Mouse (Mus musculus): ENCODE results near the gene March8. TPM values are rescaled to one million over a fixed set of nuclear protein-coding genes. Genes with fewer than 3 reads are reported as not detected.
"Not testable (repeated sequence)": the region's sequence is repeated elsewhere in the genome, so short reads cannot be mapped to it uniquely, and the experiment has no call there.

Gene March8
- under 1 TPM; 0.13 to 0.40 TPM for polyA plus RNA-seq (2017; shearing (Covaris generic))

DNA sequence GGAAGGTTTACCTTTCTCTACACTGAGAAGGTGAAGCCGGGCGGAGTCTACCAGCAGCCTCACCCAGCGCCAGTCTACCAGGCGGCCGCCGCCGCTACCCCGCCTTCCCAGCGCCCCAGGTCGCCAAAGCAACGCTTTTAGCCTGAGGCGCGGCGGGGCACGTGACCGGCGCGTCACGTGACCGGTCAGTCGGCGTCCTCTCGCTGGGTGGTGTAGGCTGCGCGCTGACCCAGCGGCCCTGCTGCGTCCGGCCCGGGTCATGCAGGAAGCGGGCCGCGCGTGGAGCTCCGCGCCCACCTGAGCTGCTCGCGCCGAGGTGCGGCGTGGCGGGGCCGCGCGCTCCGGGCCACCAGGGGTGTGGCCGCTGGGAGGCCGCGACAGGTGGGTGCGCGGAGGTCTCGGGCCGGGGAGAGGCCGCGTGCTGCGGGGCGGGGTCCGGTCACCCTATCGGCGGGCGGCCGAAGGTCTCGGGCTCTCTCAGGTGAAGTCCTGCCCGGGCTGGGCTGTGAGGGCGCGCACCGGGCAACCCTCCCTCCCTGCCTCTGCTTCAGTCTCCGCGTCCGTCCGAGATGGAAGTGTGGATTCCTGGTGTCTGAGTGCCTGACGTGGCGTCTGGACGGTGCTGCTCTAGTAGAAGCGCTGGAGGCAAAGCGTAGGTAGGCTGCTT, at the start of gene March8:
TSS of gene March8 (plus strand) at position 190 of the 667 bp plus-strand sequence.
- ATAC-seq = peak; percentile 36

DNA sequence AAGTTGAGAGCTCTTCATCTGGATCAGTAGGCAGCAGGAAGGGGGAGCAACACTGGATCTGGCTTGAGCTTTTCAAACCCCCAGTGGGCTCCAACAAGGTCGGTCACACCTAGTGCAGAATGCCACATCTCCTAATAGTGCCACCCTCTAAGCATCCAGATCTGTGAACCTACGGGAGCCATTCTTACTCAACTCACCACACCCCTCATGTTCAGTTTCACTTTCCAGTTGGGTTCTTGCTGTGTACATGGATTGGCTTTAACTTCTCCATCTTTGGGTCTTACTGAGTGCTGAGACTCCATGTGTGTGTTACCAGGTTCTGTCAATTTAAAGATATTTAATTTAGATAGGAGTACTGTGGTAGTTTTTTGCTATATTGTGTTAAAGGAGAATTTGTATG, 26.4 kb upstream of the March8 start:
- ATAC-seq = no peak

DNA sequence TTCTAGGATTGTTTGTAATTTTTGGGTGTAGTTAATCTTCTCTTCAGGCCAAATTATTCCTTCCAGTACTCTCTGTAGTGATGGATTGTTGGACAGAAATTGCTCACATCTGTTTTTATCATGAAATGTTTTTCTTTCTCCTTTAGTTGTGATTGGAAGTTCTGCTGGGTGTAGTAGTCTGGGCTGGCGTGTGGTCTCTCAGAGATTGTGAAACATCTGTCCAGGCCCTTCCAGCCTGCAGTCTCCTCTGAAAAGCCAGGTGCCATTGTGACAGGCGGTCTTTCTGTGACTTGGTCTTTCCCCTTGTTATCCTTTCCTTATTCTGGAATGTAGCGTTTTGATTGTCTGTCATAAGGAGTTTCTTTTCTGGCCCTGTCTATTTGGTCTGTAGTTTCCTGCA, 18.6 kb upstream of the March8 start:
- ATAC-seq = no peak

DNA sequence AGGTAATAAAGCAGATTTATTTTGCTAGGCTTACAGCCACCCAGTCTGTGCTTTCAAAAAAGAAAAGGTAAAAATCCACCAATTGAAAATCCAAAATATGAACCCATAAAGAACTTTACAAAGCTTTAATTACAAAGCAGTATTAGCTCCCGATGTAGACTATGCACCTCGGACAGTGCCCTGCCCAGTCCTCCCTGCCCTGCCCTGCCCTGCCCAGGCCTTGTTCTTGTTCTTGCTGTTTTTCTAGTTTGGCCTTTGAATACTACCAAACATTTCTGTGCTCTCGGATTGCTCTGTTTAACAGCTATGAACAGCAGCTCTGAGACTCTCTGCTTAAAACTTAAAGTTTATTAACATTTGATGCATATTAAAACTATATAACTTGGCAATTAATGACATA, 11.2 kb upstream of the March8 start:
- ATAC-seq = no peak

DNA sequence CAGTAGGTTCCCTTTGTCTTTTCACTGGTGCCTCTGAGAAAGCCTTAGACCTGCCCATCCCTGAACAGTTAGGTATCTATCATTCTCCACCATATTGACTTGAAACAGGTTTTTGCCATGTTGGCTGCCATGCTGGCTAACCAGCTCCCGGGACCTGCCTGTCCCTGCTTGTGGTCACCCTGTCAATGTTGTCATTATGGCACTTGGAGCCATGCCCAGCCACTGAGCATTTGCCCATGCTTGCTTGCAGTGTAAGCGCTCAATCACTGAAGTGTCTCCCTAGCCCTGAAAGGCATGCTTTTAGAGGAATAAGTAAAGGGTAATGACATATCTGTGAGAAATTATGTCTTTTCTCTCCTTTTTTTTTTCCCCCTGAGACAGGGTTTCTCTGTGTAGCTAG, 6.4 kb upstream of the March8 start:
- ATAC-seq = no peak

DNA sequence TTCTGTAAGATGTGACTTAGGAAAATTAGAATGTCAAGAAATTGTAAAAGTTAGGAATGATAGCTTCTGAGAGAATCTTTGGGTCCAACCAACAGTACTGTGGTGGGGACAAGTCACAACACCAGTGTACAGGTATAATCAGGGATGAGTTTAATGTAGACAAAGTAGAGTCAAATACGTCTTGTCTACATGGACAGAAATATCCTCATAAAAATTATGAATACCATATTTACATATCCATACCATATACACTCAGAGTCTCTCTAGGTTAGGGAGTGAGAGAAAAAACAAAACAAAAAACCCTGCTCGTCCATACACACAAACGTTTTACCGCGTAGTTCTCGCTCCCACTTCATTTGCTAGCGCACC, 374 bp upstream of the March8 start:
- ATAC-seq = no peak

DNA sequence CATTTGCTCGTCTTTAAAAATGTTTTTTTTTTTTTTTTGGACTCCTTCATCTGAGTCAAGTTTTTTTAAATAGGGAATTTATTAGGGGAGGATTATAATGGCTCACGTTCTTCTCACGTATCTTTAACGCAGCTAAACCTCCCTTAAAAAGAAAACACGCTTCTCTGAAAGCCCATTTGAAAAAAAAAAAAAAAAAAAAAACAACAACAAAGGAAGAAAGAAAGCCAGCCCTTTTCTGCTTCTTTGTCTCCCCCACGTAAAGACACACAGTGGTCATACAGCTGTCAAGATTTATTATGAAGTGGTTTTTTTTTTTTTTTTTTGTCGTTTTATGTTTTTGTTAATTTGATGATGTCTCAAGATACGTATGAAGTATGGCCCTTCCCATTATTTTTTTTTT, 696 bp downstream of the March8 start:
- no peak for ATAC-seq

DNA sequence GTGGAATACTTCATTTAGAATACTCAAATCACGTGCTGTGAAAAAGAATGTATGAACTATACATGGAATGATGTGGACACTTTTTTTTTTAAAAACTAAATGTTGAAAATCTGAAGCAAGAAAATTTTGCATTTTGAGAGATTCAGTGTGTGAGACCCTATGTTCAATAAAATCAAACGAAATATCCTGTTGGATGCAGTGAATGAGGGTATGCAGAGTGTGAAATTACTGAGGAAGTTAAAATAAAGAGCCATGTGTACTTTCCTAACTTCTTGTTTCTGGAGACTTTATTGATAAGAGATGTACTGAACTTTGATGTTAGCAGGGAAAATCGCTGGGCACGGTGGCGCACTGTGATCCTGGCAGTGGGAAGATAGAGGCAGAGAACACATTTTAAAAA, 1.3 kb downstream of the March8 start:
- no peak for ATAC-seq

DNA sequence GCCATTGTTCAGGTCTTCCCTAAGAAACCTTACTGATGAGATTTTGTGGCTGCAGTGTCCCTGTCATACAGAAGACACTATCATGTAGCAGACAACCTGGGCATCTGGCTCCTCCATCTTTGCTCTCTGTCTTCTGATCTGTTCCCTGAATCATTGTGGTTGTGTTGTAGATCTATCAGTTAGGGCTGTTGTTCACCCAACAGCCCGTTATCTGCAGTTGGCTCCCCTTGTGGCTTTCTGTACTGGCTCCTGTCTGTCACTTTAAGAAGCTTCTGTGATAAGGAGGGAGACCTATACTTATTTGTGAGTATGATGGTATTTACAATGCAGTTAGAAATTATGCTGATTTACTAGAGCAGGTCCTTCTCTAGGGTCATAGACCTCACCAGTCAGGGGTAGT, 2.7 kb downstream of the March8 start:
- ATAC-seq = no peak

DNA sequence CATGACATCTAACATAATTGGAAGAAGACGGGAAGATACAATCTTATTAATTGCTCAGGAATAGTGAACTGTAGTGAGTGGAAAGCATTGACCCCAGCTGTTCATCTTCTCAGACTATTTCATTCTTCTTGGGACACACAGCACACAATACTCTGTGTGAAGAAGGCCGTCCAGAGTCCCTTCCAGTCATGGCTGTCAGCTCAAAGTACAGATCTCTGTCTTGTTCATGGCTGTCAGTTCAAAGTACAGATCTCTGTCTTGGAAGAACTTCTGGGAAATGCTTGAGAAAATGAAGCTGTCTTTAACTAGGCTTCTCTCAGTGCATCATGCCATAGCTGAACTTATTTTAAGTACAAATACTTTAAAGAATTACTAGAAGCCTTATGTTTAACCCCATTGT, 10.1 kb downstream of the March8 start:
- no peak for ATAC-seq

DNA sequence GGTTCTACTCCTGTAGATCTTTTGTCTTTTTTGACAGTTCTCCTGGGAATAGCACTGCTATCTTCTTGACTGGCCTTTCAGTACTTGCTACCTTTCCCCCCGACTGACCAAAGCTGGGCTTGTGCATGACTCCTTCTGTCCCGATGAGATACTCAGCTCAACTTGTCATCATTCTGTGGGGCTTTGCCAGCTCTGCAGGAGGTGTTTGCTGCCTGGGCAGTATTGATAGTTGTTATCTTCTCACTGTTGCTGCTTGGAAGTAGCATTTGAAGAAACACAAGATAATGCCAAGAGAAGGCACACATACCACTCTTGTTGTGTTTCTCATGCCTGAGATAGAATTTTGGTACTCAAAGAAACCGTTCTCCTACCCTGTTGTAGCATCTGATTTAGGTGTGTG, 12.2 kb downstream of the March8 start:
- no peak for ATAC-seq

DNA sequence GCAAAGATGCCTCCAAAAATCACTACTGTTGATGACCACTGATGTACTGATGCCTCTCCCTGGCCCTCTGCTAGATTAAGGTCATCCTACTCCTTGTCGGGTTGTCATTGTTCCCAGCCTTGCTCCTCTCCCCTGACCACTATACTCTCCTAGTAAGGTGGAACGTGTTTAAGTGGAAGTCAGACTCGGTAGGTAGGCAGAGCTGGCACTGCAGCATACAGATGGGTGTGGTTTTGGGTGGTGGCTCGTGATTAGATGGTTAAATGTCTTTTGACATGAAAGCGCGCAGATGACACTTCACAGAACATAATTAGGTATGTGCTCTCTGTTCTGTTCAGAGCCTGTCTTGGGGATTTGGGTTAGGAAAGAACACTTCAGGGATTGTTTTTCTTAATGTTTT, 12.8 kb downstream of the March8 start:
- no peak for ATAC-seq

DNA sequence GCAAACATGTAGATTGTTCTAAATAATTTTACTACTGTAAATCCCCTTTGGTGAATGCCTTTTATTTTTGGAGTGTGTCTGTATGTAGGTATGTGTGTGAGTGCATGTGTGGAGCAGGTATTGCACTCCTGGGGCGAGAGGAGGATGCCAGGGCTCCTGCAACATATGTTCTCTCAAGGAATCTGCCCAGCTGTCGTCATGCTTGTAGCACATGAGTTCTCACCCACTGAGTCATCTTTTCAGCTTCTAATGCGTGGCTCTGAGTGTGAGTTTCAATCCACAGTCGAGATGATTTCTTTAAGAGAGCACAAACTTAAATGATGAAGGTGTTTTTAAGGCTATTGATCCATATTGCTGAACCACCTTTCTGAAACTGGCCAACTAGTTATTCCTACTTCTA, 13.7 kb downstream of the March8 start:
- ATAC-seq = no peak

DNA sequence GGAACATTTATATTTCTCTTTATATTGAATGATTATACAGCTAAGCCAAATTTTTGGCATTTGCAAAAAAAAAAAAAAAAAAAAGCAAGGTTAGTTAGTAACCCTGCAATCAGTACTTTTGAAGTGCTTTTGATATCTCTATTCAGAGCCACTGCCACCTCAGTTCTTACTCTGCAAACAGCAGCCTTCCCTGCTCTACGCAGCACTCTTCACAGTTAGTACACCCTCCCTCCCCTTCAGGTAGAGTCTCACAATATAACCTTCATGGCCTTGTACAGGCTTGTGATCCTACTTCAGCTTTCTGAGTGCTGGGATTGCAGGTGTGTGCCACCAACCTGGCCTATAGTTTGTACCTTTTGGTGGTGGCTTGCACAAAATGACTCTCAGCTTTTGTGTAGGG, 15.6 kb downstream of the March8 start:
- no peak for ATAC-seq

DNA sequence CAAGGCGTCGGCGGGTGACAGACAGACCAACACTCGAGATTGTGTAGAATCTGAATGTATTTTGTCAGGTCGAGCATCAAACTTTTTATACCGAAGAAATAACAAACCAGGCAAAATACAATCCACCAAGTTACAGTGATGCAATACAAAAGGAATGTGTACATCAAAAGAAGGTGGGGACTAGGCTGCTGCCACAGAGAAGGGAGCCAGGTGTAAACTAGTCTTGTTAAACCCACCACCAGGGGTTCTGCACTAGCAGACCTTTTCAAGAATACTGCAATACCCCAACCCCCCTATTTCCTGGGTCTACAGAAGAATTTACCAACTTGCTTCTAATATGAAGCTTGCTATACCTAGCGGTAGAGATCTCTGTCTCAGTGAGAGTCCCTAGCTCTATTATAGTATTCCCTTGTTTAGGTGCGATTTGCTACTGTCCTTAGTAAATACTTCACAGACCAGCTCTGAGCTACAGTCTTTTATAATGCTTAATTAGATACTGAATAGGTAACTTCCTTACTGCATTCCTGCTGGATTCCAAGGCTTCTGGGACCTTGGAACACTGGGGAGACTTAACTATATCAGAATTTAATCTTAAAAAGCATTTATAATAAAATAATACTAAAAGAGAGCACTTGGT, 18.6 kb downstream of the March8 start:
- not testable (repeated sequence) for ATAC-seq

DNA sequence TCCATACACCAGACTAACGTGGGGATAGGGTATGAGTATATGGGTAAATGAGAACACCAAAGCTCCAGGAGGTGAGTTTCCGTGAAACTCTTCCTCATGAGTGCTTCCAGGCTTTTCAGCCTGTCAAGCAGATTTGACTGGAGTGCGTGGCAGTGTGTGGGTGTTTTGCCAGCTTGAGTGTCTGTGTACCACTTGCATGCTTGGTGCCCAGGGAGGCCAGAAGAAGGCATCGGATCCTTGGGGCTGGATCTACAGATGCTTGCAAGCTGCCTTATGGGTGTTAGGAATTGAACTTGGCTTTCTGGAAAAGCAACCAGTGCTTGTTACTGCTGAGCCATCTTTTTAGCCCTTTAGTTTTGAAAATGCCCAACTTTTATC, 19.1 kb downstream of the March8 start:
- no peak for ATAC-seq

DNA sequence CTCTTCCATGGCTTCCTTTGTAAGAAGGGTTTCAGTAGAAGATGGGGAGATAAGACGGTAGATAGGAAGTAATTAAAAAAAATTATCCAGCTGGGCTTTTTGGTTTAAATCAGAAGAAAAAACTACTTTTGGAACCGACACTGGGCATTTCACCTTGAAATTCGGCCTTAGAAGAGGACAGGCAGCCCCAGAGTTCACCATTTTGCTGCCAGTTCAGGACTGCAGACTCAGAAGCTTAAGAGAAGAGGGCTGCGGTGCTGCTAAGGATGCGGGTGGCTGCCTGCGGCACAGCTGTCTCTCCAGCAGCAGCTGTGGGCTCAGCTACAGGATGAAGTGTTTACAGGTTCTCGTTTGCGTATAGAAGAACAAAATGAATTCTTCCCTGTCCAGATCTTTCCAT, 20.2 kb downstream of the March8 start:
- ATAC-seq = no peak

DNA sequence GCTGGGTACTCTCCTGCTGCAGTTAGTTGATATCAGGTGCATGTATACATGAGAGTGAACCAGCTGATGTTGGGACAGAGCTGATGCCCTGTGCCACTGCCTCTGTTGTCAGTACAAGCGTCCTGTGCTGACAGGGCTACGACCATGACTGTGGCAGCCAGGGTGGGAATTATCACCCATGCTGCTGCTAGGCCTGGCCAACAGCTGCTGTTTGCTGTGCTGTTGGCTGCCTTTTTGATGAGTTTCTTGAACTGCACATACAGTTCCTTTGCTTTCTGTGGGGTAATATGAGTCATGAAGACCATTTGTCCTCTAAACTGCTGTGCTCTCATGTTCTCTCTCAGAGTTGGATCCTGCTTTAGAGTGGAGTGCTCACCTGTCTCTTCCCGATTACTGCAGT, 21.4 kb downstream of the March8 start:
- ATAC-seq = no peak

DNA sequence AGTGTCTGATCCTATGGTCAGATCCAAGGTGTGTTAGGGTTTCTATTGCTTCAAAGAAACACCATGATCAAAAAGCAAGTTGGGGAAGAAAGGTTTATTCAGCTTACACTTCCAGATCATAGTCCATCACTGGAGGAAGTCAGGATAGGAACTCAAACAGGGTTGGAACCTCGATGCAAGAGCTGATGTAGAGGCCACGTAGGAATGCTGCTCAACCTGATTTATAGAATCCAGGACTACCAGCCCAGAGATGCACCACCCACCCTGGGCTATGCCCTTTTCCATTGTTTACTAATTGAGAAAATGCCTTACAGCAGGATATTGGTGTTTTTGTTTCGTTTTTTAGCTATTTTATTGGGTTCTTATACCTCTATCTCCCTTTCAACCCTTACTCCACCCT, 23.6 kb downstream of the March8 start:
- no peak for ATAC-seq

DNA sequence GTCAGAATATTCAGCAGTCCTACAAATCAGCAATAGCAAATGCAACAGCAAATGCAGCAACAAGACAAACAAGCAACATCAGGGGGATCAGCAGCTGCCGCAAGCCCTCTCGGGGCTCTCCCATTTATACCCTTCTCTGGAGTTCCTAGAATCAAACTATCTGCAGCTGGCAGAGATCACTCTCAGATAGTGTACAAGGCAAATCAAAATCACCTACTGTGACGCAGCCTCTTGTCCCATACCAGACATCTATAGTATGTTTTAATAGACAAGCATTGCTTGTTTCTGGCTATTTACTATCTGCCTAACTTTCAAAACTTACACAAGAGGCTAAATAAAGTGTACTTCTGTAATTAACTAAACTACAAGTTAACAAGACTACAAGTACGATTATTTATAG, 24.2 kb downstream of the March8 start:
- ATAC-seq = no peak

DNA sequence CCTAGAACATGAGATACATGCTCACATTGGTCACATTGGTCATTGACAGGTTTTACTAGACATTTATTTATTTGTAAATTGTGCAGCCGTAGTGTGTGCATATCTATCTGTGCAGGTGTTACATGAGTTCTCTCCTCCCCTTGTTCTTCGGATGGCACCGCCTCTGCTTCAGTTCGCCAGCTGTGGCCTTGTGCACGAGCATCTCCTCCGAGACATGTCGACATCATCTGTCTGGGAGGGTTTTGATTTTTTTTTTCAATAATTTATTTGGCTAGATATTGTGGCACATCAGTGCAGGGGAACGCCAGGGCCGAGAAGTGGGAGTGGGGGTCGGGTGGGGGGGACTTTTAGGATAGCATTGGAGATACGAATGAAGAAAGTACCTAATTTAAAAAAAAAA, 30.1 kb downstream of the March8 start:
- no peak for ATAC-seq

DNA sequence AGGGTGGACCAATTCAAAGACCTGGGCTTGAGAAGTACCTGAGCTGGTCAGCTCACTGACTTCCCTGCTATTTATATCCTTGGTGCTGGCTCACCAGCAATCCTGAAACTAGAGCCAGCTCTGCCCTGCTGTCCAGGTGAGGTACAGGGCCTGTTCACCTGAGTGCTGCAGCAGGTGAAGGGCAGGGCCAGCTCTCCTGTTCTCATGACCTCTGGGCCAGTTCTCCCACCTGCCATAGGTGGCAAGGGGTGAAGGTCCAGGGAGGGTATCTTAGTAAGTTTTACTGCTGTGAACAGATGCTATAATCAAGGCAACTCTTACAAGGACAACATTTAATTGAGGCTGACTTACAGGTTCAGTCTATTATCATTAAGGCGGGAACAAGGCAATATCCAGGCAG, 32.0 kb downstream of the March8 start:
- ATAC-seq = no peak

DNA sequence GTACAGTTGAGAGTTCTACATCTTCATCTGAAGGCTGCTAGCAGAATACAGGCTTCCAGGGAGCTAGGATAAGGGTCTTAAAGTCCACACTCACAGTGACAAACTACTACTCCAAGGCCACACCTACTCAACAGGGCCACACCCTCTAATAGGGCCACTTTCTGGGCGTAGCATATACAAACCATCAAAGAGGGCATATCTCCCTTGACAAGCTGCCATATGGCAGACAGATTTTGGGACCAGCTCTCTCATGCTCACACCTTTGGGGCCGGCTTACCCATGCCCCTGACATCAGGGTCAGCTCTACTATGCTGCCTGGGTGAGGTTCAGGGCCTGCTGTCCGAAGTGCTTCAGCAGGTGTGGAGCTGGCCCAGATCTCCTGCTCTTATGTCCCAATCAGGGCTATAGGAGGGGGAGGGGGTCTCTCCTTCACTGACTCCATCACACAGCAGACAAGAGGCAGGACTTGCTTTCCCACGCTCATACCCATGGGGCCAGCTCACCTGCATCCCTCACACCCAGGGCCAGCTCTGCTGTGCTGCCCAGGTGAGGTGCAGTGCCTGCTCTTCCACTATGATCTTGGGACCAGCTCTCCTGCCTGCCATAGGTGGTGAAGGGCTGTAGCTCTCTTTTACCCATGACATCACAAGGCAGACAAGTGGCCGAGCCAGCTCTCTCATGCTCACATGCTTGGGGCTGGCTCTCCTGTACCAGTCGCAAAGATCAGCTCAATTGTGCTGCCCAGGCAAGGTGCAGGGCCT, 32.6 kb downstream of the March8 start:
- ATAC-seq = no peak

DNA sequence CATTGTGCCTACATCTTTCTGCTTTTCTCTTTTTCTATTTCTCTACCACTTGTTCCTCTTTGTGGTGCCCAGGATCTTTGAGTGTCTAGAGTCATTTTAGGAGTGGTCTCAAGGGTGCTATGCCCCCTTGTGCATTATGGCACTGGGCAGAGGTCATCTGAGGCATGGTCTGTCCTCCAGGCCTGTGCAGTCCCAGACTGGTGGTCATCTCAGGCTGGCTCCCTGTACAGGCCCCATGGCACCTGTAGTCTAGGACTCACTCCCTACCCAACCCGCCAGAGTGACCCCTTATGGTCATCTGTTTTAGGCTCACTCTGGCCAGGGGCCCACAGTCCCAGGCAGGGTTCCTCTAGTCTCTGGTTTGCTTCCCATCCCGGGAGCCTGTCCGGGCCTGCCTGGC, 33.7 kb downstream of the March8 start:
- ATAC-seq = no peak

All from activated CD4-positive, CD25-positive, alpha-beta regulatory T cell, adult 4 months (primary cell).